Mouse (Mus musculus) G1E (cell line): ENCODE measurements around the gene Rap1gap.

Source experiments
- CTCF ChIP-seq: IDR thresholded peaks from 2 replicates; pipeline ENCODE4 v1.5.1; 2012; ENCODE audit warnings: low read depth, low read length, inconsistent platforms, mixed read lengths
- POLR2AphosphoS5 ChIP-seq: IDR thresholded peaks from 2 replicates; pipeline ENCODE4 v1.6.1; 2012; ENCODE audit warnings: low read depth, low read length, inconsistent platforms; ENCODE audit not compliant: insufficient replicate concordance

DNA sequence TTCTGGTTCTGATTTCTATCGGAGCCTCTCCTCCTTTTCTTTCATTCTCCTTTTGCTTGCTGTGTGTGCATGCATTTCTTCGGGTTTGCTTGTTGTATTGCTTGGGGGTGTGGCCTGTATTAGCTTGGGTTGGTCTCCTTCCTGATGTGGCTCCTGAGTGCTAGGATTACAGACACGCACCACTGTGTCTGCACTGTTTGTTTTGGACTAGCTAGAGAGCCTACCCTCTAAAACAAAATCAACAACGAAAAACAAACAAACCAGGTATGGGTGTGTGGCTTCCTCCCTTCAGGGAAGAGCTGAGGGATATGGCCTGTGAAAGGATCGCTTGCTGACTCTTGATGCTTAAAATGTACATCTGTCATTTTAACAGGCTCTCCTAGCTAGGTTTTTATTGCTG, 13.6 kb upstream of the Rap1gap start:
- no peak for TF ChIP-seq CTCF
- no peak for TF ChIP-seq POLR2AphosphoS5
